Mouse (Mus musculus) myocyte (in vitro differentiated cells): ENCODE measurements around the gene Fgf5.

ENCODE experiments used
- E2F4 ChIP-seq: IDR thresholded peaks from one replicate; pipeline ENCODE4 v1.6.1; 2011; ENCODE audit warnings: mild to moderate bottlenecking, control low read depth, moderate library complexity; ENCODE audit not compliant: insufficient read depth
- MAX ChIP-seq: IDR thresholded peaks from one replicate; pipeline ENCODE4 v1.6.1; 2011; ENCODE audit warnings: low read depth, mild to moderate bottlenecking, control low read depth
- POLR2A ChIP-seq: IDR thresholded peaks from one replicate; pipeline ENCODE4 v1.6.1; 2011; ENCODE audit warnings: low read depth, mild to moderate bottlenecking, control low read depth, moderate library complexity; ENCODE audit not compliant: insufficient read length
- POLR2AphosphoS2 ChIP-seq: IDR thresholded peaks from one replicate; pipeline ENCODE4 v1.6.1; 2011; ENCODE audit warnings: low read depth, control low read depth; ENCODE audit not compliant: insufficient read length
- TCF12 ChIP-seq: IDR thresholded peaks from one replicate; pipeline ENCODE4 v1.6.1; 2011; ENCODE audit warnings: mild to moderate bottlenecking, control low read depth; ENCODE audit not compliant: poor library complexity, insufficient read depth, severe bottlenecking
- USF1 ChIP-seq: IDR thresholded peaks from one replicate; pipeline ENCODE4 v1.6.1; 2011; ENCODE audit warnings: low read depth, mild to moderate bottlenecking, control low read depth, moderate library complexity

DNA sequence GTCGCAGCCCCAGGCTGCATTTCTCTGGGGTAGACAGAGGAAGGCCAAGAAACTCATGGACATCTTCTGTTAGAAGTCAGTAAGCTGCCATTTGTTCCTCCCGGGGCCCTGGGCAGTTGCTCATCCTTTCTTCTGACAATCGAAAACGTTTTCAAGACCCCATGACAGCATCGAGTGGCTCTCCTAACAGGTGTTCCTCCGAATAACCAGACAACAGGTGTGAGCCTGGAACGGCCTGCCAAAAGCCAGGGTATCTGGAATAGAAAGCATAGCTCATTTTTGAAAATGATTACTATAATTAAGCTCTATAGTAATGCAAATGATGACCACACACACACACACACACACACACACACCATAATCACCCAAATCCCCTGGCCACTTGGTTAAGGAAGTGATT, 7.2 kb upstream of the Fgf5 start:
- TF ChIP-seq MAX, result no peak
- no peak for TF ChIP-seq TCF12
- no peak for TF ChIP-seq USF1
- no peak for TF ChIP-seq POLR2A
- TF ChIP-seq POLR2AphosphoS2, result no peak
- no peak for TF ChIP-seq E2F4
